Mouse (Mus musculus) ES-Bruce4 (cell line): ENCODE measurements around the gene Gpr139. TPM values are rescaled to one million over a fixed set of nuclear protein-coding genes. Genes with fewer than 3 reads are reported as not detected.
A peak's percentile ranks its signal among the peaks of the same experiment; 100 is the strongest.

ENCODE experiments used
- H3K27ac ChIP-seq: 2 replicates; pipeline ENCODE4 v1.5.1; 2012; ENCODE audit warnings: low read length, inconsistent platforms; ENCODE audit not compliant: insufficient read depth
- H3K27me3 ChIP-seq: 2 replicates; pipeline ENCODE4 v1.6.1; 2012; ENCODE audit warnings: mild to moderate bottlenecking, low read length, inconsistent platforms; ENCODE audit not compliant: control insufficient read depth, poor library complexity, insufficient read depth, severe bottlenecking
- H3K36me3 ChIP-seq: 2 replicates; pipeline ENCODE4 v1.6.1; 2012; ENCODE audit warnings: inconsistent platforms, mild to moderate bottlenecking, low read length, moderate library complexity; ENCODE audit not compliant: control insufficient read depth, poor library complexity, insufficient read depth, severe bottlenecking
- H3K4me1 ChIP-seq: one replicate; pipeline ENCODE4 v1.8.1; 2011; ENCODE audit warnings: low read length; ENCODE audit not compliant: control insufficient read depth, insufficient read depth
- H3K4me3 ChIP-seq: 2 replicates; pipeline ENCODE4 v1.5.1; 2011; ENCODE audit warnings: low read depth, mild to moderate bottlenecking, low read length
- H3K9ac ChIP-seq: 2 replicates; pipeline ENCODE4 v1.6.1; 2012; ENCODE audit warnings: low read depth, mild to moderate bottlenecking, inconsistent platforms; ENCODE audit not compliant: poor library complexity, severe bottlenecking
- H3K9me3 ChIP-seq: replicated peaks from 2 replicates; pipeline ENCODE4 v1.6.1; 2012; ENCODE audit warnings: mild to moderate bottlenecking, low read length, inconsistent platforms; ENCODE audit not compliant: control insufficient read depth, poor library complexity, insufficient read depth, severe bottlenecking
- CTCF ChIP-seq: IDR thresholded peaks from one replicate; pipeline ENCODE4 v1.8.1; 2011; ENCODE audit warnings: low read depth, low read length
- EP300 ChIP-seq: IDR thresholded peaks from 2 replicates; pipeline ENCODE4 v1.6.1; 2011; ENCODE audit warnings: low read depth, low read length; ENCODE audit not compliant: insufficient read depth
- POLR2A ChIP-seq: IDR thresholded peaks from one replicate; pipeline ENCODE4 v1.8.1; 2011; ENCODE audit warnings: low read length; ENCODE audit not compliant: insufficient read depth
- polyA plus RNA-seq: library from polyadenylated mRNA; stranded (reverse); fragments of >200 nt; gene quantifications from 2 replicates; pipeline ENCODE4 v1.2.4, GENCODE M21; 2011; ENCODE audit warnings: low read depth; ENCODE audit not compliant: missing spikeins, insufficient read depth, insufficient read length

Gpr139 gene
- polyA plus RNA-seq, 1 experiment: not detected

GRCm38 (mm10) chr7:119185181-119185940 is 958 bp upstream of the Gpr139 start:
- H3K4me1 ChIP-seq: no peaks in the 10 kb centered on the region
- peak overlapping the region; percentile 38 for H3K4me3 ChIP-seq
- H3K9me3 ChIP-seq: no peaks in the 10 kb centered on the region
- 0 out of 2 replicates have a peak overlapping the region, but pooled peaks have one; percentile 7 for H3K9ac ChIP-seq
- H3K36me3 ChIP-seq: no peaks in the 10 kb centered on the region
- peaks cover 3% of the 10 kb centered on the region; the same call in 1 of the 2 replicates for H3K27me3 ChIP-seq
- H3K27ac ChIP-seq: no peak overlapping the region
- TF ChIP-seq CTCF (no peak), EP300 (no peak), POLR2A (no peak)

DNA sequence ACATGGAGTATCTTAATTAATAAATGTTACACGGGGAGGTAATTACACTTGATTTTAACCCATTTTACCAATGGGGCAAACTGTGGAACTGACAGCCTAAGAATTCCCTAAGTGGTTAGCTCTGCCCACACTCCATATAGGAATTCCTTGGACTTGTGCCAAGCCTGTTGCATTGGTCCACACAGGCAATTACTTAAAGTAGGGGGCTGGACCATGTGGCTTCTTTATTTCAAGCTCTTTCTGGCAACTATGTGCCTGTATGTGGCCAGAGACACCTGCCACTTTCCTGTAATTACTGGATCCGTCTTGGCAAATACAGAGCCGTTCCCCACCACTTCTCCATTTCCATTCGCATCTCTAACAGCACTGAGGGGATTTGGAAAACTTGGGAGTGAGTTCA is 3.4 kb downstream of the Gpr139 start:
- Histone ChIP-seq H3K9ac (no peak overlapping the region), H3K27me3 (peaks cover 3% of the 10 kb centered on the region; the same call in 1 of the 2 replicates), H3K4me3 (no peak overlapping the region), H3K4me1 (no peaks in the 10 kb centered on the region), H3K36me3 (no peaks in the 10 kb centered on the region), H3K9me3 (no peaks in the 10 kb centered on the region), H3K27ac (no peak overlapping the region)
- TF ChIP-seq POLR2A: no peak
- TF ChIP-seq CTCF: no peak
- TF ChIP-seq EP300: no peak

GRCm38 (mm10) chr7:119160015-119160414 is 24.4 kb downstream of the Gpr139 start:
- Histone ChIP-seq H3K36me3 (no peaks in the 10 kb centered on the region), H3K9me3 (no peaks in the 10 kb centered on the region), H3K4me3 (no peak overlapping the region), H3K27me3 (no peaks in the 10 kb centered on the region), H3K9ac (no peak overlapping the region), H3K4me1 (no peaks in the 10 kb centered on the region), H3K27ac (no peak overlapping the region)
- TF ChIP-seq EP300: no peak
- no peak for TF ChIP-seq POLR2A
- no peak for TF ChIP-seq CTCF

DNA sequence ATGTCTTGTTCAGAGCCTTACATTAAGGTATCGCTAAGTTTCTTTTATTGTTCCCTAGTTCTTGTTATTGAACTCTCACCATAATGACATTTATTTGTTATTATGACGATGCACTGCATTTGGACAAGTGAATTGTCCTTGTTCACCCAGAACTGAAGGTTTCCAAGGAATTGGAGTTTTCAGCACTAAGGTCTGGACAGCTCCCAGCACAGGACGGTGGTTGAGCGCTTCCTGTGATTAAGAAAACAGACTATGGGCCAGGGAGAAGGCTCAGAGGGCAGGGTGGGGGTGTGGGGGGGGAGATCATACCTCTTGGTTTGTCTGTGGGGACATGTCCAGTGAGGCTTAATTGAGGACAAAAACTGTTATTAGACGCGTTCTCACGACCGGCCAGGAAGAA is 72.6 kb downstream of the Gpr139 start:
- TF ChIP-seq POLR2A (no peak), EP300 (no peak), CTCF (no peak)
- H3K4me3 ChIP-seq: no peak overlapping the region
- H3K27me3 ChIP-seq: no peaks in the 10 kb centered on the region
- H3K9ac ChIP-seq: no peak overlapping the region
- no peaks in the 10 kb centered on the region for H3K4me1 ChIP-seq
- H3K9me3 ChIP-seq: peaks cover 3% of the 10 kb centered on the region; the same call in 1 of the 2 replicates
- no peak overlapping the region for H3K27ac ChIP-seq
- no peaks in the 10 kb centered on the region for H3K36me3 ChIP-seq

- no peaks in the 10 kb centered on the region for H3K9me3 ChIP-seq
- TF ChIP-seq CTCF: no peak
- TF ChIP-seq POLR2A: no peak
- TF ChIP-seq EP300: no peak
- H3K4me3 ChIP-seq: no peak overlapping the region
- H3K27me3 ChIP-seq: no peaks in the 10 kb centered on the region
- no peak overlapping the region for H3K27ac ChIP-seq
- no peaks in the 10 kb centered on the region for H3K4me1 ChIP-seq
- no peaks in the 10 kb centered on the region for H3K36me3 ChIP-seq
- H3K9ac ChIP-seq: no peak overlapping the region
These were observed 78.5 kb downstream of the Gpr139 start for GRCm38 (mm10) chr7:119105878-119106277.

GRCm38 (mm10) chr7:119096583-119096982 is 87.8 kb downstream of the Gpr139 start:
- no peaks in the 10 kb centered on the region for H3K36me3 ChIP-seq
- TF ChIP-seq POLR2A (no peak), EP300 (no peak), CTCF (no peak)
- no peaks in the 10 kb centered on the region for H3K9me3 ChIP-seq
- H3K27me3 ChIP-seq: no peaks in the 10 kb centered on the region
- no peak overlapping the region for H3K27ac ChIP-seq
- no peak overlapping the region for H3K4me3 ChIP-seq
- H3K9ac ChIP-seq: no peak overlapping the region
- no peaks in the 10 kb centered on the region for H3K4me1 ChIP-seq

Other genes with a start within 250 kb of the Gpr139 start
- 14.6 and 15.7 TPM in 2 replicates for gene Gprc5b, start 189.4 kb downstream of the Gpr139 start, polyA plus RNA-seq